Mouse (Mus musculus): ENCODE data around the gene 4932438H23Rik. TPM values are rescaled to one million over a fixed set of nuclear protein-coding genes. Genes with fewer than 3 reads are reported as not detected.

4932438H23Rik gene
- polyA plus RNA-seq, 1 experiment from 2014 or later, result 0.10 TPM

DNA sequence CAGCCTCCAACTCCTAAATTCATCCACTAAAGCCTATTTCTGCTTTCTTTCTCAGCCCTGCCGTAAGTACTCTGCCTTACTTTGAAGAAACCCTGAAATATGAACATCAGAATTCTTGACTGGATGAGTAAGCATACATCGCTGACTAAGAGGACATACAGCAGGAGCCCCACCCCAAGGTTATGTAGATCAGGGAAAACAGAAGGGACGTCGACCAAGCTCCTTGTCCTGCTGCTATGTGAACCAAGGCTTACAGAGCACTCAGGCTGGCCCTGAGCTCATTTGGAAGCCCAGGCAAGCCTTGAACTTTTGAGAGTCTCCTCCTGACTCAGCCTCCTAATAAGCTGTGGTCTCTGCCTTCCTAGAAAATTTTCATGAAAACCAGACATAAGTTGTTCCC is 79.2 kb downstream of the 4932438H23Rik start:
- Histone ChIP-seq H3K27me3 (replicated peaks) (no peaks in the 10 kb centered on the region), H3K4me2 (no peak overlapping the region), H3K36me3 (peaks cover 30% of the 10 kb centered on the region), H3K4me3 (replicated peaks) (no peak overlapping the region), H3K9ac (no peak overlapping the region), H3K4me1 (peaks cover 3% of the 10 kb centered on the region; the same call in 1 of the 2 replicates), H3K9me3 (no peaks in the 10 kb centered on the region), H3K27ac (no peak overlapping the region)
- 83% methylated on average over 4 of the region's 4 CpGs for WGBS
- no peak for ATAC-seq (ENCODE audit: insufficient read depth, low FRiP score, low read depth)

DNA sequence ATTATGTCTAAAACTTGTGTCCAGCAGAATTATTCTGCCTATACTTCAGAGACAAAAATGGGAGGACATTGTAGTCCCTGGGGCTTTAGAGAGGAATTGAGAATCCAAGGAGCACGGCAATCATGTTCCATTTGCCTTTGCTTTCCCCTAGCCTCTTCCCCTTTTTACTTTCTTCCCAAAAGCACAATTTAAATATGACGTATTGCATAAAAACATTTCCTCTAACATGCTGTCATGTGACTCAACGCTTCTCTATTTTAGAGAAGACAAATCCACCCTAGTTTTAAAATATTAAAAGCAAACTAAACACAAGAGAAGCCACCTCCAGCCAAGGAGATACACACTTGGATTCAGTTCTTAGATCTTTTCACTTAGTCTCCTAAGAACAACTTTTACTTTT is 83.1 kb downstream of the 4932438H23Rik start:
- Histone ChIP-seq H3K27me3 (replicated peaks) (no peaks in the 10 kb centered on the region), H3K4me2 (peak overlapping the region; percentile 79), H3K4me1 (peaks cover 6% of the 10 kb centered on the region; the same call in 1 of the 2 replicates), H3K27ac (peak overlapping the region; percentile 85), H3K36me3 (peaks cover 13% of the 10 kb centered on the region; the same call in 1 of the 2 replicates), H3K9me3 (no peaks in the 10 kb centered on the region), H3K9ac (peak overlapping the region; percentile 23; the same call in 1 of the 2 replicates), H3K4me3 (replicated peaks) (peak overlapping the region; percentile 81)
- WGBS, result 26% methylated on average over 3 of the region's 3 CpGs
- ATAC-seq (ENCODE audit: insufficient read depth, low FRiP score, low read depth), result no peak

DNA sequence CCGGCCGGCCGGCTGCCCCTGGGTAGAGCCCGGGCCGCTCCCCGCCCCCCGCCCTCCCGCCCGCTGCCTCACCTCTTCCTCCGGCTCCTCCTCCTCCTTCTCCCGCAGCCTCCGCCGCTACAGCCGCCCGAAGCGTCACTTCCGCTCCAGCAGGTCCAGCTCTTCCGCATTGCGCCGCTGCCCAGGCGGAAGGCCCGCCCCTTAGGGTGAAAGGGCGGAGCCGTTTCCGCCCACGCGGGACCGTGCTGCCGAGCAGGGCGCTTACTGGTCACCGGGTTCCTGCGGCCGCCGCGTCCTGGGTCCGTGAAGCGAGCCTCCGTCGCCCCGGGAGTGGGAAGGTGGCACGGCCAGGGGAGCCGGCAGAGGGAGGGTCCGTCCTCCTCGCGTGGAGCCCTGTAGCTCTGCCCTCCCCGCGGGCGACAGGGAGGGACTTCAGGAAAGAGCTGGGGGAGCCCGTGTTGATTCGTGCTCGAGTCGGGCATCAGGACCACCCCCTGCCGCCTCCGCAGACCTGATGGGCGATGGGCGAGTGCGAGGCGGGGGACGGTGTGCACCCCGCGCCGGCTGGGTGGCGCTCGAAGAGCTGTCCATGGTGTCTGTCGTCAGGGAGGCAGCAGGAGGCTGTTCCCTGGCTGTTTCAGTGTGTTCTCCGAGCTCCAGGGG is 83.8 kb downstream of the 4932438H23Rik start, which contains the start of gene Synj1:
Gene Synj1, minus strand, starts transcription at position 288 of the 663 bp plus-strand sequence.
- Histone ChIP-seq H3K36me3 (peaks cover 13% of the 10 kb centered on the region; the same call in 1 of the 2 replicates), H3K27ac (peak within 1 kb of the TSS; percentile 85), H3K4me3 (replicated peaks) (peak within 1 kb of the TSS; percentile 81), H3K9me3 (no peaks in the 10 kb centered on the region), H3K27me3 (replicated peaks) (no peaks in the 10 kb centered on the region), H3K9ac (peak within 1 kb of the TSS; percentile 60), H3K4me2 (peak within 1 kb of the TSS; percentile 79), H3K4me1 (peaks cover 6% of the 10 kb centered on the region; the same call in 1 of the 2 replicates)
- whole genome bisulfite sequencing, result under 1% methylated on average over 55 of the region's 66 CpGs
- ATAC-seq (ENCODE audit: insufficient read depth, low FRiP score, low read depth), result peak; percentile 95

DNA sequence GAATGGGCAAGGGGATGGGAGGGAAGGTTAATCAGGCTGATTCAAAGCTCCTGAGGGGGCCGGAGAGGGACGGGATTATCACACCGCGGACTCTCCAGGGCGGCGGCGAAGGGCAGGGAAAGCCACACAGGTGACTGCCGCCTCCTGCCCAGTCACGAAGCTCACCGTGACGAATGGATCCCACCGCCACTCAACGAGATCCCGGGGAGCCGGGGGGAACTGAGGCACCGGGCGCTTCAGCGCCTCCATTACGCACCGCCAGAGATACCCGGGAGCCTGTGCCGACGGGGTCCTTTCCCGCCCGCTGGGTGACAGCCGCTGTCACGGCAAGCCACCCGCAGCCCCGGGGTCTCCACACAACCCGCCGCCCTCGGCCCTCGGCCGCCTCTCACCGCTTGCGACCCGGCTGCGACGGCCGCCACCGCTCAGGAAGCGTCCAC is 84.3 kb downstream of the 4932438H23Rik start:
- Histone ChIP-seq H3K4me1 (peaks cover 6% of the 10 kb centered on the region; the same call in 1 of the 2 replicates), H3K9me3 (no peaks in the 10 kb centered on the region), H3K4me2 (peak overlapping the region; percentile 79), H3K4me3 (replicated peaks) (peak overlapping the region; percentile 81), H3K27ac (peak overlapping the region; percentile 85), H3K36me3 (peaks cover 9% of the 10 kb centered on the region; the same call in 1 of the 2 replicates), H3K9ac (peak overlapping the region; percentile 60), H3K27me3 (replicated peaks) (no peaks in the 10 kb centered on the region)
- peak; percentile 54 for ATAC-seq (ENCODE audit: insufficient read depth, low FRiP score, low read depth)
- under 1% methylated on average over 40 of the region's 42 CpGs for WGBS

DNA sequence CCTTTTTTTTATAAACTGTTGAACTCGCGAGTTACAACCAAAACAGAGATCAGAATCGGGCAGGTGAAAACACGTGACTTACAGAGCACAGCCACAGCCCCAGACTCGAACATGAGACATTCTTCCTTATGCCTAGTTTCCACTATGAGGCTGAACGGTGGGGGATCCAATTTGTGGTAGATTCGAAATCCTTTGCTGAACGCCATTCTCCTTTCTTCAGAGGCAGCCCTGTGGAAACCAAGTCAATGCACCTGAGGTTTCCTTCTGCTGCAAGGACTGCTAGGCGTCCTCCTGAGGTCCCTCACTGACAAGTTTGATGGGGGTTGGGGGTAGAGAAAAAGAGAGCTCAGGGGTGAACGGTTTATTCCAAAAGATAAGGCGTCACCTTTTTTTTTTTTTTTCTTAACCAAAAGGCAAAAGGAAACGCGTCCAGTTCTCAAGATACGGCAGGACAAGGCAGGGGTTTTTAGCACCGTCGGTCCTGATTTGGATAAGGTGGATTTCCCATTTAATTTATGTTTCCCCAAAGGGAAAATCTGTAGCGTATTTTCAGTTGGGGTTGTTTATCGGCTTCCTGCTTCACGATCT is 84.9 kb downstream of the 4932438H23Rik start:
- Histone ChIP-seq H3K27ac (peak overlapping the region; percentile 37; the same call in 1 of the 2 replicates), H3K4me2 (peak overlapping the region; percentile 79), H3K4me1 (peaks cover 6% of the 10 kb centered on the region; the same call in 1 of the 2 replicates), H3K9ac (peak overlapping the region; percentile 60; the same call in 1 of the 2 replicates), H3K4me3 (replicated peaks) (peak overlapping the region; percentile 81), H3K36me3 (0 out of 2 replicates have a peak, but pooled peaks cover 4% of the 10 kb centered on the region), H3K9me3 (no peaks in the 10 kb centered on the region), H3K27me3 (replicated peaks) (no peaks in the 10 kb centered on the region)
- 1% methylated on average over 19 of the region's 19 CpGs for WGBS
- ATAC-seq (ENCODE audit: insufficient read depth, low FRiP score, low read depth), result no peak

DNA sequence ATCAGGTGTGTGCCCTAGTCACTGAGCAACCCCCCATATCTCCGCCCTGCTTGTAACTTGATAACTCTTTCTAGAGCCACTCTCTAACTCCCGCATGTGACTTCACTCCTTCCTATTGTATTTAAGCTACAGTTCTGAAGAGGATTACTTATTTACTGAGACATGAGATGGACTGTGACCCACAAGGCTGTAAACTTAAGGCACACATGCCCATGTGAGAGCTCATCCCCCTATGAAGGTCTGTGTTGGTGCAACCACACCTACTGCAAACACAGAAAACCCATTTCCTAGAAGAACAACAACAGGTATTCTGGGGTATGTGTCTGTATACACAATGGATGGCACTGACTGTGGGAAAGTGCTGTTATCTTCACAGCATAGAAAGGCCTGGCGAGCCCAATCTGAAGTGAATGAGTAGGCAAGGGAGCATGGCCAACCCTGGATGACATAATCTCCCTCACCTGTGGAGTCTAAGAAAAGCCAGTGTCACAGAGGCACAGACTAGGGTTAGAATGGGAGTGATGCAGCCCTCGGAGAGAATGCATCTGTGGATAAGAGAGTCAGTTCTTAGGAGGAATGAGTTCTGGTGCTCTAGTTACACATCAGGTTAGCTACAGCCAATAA is 89.9 kb downstream of the 4932438H23Rik start:
- ATAC-seq (ENCODE audit: insufficient read depth, low FRiP score, low read depth), result no peak
- no peaks in the 10 kb centered on the region for H3K9me3 ChIP-seq
- H3K4me3 ChIP-seq (replicated peaks), result no peak overlapping the region
- H3K27ac ChIP-seq, result no peak overlapping the region
- H3K27me3 ChIP-seq (replicated peaks), result no peaks in the 10 kb centered on the region
- H3K36me3 ChIP-seq, result no peaks in the 10 kb centered on the region
- no peak overlapping the region for H3K4me2 ChIP-seq
- no peak overlapping the region for H3K9ac ChIP-seq
- 80% methylated on average over 4 of the region's 4 CpGs for WGBS
- H3K4me1 ChIP-seq, result peaks cover 3% of the 10 kb centered on the region; the same call in 1 of the 2 replicates

Other genes with a start within 250 kb of the 4932438H23Rik start
- gene Cfap298, start 160.0 kb downstream of the 4932438H23Rik start, polyA plus RNA-seq (2015; fragmentation: Nextera tagmentation; extraction: Ambion mirVana), result 40.1 and 42.7 TPM in 2 replicates
- gene Synj1, start 83.8 kb downstream of the 4932438H23Rik start, polyA plus RNA-seq (2015; fragmentation: Nextera tagmentation; extraction: Ambion mirVana), result 12.3 and 14.3 TPM in 2 replicates
- 49.8 and 52.7 TPM in 2 replicates for gene Paxbp1, start 50.6 kb downstream of the 4932438H23Rik start, polyA plus RNA-seq (2015; fragmentation: Nextera tagmentation; extraction: Ambion mirVana)
- gene Olig2, start 130.3 kb upstream of the 4932438H23Rik start, polyA plus RNA-seq (2015; fragmentation: Nextera tagmentation; extraction: Ambion mirVana), result not detected in 2 replicates
- 0.12 and 0.13 TPM in 2 replicates for gene Olig1, start 174.7 kb upstream of the 4932438H23Rik start, polyA plus RNA-seq (2015; fragmentation: Nextera tagmentation; extraction: Ambion mirVana)